Mouse (Mus musculus): ENCODE results near the gene Sos2. TPM values are rescaled to one million over a fixed set of nuclear protein-coding genes. Genes with fewer than 3 reads are reported as not detected.
"Not testable (repeated sequence)": the region's sequence is repeated elsewhere in the genome, so short reads cannot be mapped to it uniquely, and the experiment has no call there.

Gene Sos2
- total RNA-seq, 2 experiments from 2014 or later: 30.4 to 35.3 TPM

DNA sequence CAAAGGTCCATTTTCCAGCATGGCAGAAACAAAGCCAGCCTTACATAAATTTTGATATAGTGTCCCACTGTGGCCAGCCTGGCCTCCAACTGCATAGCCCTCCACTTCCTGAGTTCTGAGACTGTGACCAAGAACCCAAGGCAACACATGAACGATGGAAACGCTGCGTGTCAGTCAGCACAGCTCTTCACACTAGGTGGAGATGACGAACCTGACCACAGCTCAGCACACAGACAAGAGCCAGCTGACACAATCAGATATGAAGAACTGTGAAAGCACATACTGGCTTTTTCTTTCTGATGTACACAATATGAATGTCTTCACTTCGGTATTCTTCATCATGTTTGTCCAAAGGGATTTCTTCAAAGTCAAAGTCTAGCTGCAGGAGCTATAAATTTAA, 102.0 kb downstream of the Sos2 start:
- intact Hi-C loops (cut with DNase I): loop anchor here (5.0 to 10.0 kb wide), 2 partner anchors 118 to 375 kb away; partner anchors contain the start of gene Gm49384
- no peak for DNase-seq

DNA sequence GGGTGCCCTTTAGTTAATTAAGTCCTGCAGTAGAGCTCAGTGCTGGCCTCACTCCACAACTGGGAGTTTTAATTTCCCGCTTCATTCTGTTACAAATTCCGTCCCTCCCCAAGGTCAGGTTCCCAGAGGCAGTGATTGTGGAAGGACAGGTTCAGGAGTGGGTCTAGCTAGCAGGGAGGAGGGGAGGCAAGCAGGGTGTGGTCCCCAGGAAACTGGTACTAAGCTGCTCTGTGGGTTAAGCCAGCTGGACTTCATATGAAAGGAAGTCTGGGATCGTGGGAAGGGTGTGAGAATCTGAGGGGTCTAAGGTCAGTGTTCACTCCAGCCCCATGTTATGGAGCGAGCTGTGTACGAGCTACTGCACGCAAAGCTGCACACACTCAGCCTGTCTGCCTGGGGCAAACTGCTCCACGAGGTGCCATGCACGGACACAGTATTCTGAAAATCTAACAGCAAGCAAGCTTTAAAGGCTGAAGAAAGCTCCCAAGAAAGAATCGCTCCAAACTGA, 105.5 kb downstream of the Sos2 start:
- no peak for DNase-seq

DNA sequence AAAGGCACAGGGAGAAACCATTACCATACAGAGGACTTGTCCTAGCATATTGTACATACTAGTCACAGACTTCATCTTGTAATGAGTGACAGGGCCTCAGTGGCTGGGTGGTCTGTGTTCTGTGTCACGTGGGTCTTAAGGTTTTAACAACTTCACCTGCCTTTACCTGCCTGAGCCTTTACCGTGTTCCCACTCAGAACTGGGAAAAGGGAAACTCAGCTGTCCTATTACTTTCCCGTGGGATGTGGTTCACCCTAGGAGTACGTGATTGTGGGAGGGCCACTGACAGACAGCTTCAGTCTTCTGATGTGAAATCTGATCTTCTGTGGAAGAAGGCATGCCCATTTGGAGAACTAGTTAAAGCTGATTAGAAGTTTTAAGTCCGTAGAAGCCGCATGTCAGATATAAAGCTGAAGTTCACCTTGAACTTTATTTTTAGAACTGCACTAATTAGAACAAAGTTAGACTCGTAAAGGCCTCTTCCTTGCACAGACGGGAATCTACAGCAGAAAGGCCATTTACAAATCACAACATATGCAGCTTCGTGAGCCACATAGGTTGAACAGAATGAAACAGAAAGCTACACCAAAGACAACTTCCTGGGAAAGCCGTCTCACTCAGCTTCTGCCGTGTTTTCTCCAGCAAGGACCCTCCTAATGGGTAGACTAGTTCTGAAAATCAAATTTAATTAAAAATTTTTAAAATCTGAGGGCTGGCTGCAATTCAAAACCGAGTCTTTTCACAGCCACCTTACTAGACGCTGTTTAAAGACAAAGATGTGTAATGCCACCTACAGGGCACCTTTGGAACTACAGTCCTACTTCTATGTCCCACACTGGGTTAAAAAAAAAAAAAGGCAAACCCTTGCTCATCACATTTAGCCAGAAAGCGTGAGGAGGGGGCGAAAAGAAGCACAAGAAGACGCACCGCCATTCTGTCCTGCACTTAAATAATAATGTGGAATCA, 107.5 kb downstream of the Sos2 start:
- DNase-seq: peak; percentile 78 to 89

More for the DNA sequence above, 105.5 kb downstream of the Sos2 start:
- intact Hi-C loops (cut with DNase I): no loop called here

DNA sequence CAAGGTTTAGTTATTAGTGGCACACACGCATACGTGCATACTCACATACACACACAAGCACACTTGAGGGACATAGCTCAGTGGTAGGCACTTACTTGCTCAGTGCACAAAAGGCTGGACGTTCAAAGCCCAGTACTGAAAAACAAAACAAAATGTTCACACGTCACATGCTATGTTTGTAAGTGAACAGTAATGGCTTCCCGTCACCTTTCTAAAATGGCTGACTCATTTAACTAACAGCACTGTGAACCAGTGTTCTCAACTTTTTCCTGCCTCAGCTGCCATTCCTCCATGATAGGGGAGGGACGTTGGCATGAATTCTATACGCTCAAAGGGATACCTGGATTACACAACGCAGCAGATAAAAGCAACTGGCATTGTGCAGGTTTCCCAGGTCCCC, 108.4 kb downstream of the Sos2 start:
- DNase-seq: no peak
- intact Hi-C loops (cut with DNase I): loop anchor here (2.0 kb wide), 1 partner anchor 70 kb away; no protein-coding TSS in a partner anchor

More for the DNA sequence above, 107.5 kb downstream of the Sos2 start:
- intact Hi-C loops (cut with DNase I): loop anchor here (2.0 kb wide), 2 partner anchors 71 to 201 kb away; partner anchors contain the start of genes Arf6 and Gm9887

DNA sequence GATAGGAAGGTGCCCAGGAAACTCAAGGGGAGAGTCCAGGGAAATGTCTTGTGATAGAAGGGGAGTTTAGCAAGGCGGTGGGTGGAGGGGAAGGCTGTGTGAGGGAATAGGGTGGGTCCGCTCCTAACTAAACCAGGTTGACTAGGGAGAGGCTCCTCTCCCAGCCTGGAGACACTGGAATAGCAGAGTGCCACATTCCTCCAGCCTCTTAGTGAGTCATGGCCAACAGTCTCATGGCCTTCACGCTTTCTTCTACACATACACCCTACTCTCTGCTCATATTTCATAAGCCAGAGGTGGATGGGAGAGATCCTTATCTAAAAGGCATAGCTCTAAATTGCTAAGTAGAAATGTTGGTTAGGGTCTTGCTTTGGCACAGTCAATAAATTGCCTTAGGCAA, 111.7 kb downstream of the Sos2 start:
- DNase-seq: no peak
- intact Hi-C loops (cut with DNase I): no loop called here

DNA sequence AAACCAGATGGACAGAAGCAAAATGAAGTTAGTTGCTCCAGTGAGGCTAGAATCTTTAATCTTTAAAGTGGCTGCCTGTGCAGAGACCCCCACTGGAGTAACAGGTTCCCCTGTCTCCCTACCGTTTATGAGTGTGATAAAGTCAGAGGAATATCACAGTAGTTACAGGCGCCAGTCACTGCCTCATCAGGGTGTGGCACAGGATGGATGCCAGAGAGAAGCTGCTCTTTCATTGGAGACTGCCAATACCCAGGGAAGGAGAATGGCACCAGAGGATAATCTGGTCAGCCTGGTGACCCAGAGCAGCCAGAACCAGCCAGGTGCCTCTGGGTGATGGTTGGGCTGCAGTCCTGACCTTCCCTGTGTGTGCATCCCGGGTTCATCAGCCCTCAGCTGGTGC, 113.4 kb downstream of the Sos2 start:
- DNase-seq: no peak
- intact Hi-C loops (cut with DNase I): no loop called here

DNA sequence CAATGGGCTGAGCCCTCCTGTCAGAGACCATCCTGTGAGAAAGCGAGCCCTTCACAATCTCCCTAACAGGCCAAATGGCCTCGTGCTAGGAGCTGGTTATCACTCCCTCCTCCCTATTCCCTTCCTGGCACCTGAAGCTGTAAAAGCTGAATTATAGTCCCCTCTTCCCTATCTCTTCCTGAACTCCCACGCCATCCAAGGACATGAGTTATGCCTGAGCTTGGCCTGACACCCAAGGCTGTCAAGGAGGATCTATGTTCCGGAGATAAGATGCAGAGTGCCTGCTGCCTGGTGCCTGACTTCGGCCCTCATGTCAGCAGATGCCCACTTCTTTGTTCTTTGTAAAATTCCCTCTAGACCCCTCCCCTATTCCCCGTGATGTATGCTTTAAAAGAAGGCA, 120.6 kb downstream of the Sos2 start:
- intact Hi-C loops (cut with DNase I); DNase-seq: not testable (repeated sequence)

DNA sequence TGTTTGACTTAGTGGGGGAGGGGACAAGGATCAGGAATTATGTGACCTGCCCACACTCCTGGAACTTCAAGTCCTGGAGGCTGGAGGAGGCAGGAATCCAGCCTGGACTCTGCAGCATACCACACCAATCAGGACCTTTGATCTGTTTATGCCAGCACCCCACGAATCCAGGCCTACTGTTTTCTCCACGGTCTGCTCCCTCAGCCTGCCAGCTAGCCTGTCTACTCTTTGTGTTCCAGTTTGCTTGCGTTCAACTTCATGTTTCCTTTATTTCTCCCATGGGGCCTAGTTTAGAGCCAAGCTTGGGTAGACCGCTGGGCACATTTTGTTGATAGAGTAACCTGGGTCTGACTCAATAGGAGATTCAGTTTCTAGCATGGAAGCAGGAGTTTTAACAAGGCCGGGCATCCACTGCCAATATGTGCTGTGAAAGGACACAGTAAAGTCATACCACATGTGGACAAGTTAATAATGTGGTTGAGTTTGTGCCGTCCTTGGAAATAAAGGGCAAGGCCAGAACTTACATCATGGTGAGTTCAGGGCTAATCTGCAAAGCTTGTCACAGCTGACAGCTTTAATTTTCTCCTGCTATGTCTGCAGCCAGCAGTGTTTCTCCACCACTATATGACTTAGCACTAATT, 125.3 kb downstream of the Sos2 start:
- intact Hi-C loops (cut with DNase I): no loop called here
- DNase-seq: no peak

DNA sequence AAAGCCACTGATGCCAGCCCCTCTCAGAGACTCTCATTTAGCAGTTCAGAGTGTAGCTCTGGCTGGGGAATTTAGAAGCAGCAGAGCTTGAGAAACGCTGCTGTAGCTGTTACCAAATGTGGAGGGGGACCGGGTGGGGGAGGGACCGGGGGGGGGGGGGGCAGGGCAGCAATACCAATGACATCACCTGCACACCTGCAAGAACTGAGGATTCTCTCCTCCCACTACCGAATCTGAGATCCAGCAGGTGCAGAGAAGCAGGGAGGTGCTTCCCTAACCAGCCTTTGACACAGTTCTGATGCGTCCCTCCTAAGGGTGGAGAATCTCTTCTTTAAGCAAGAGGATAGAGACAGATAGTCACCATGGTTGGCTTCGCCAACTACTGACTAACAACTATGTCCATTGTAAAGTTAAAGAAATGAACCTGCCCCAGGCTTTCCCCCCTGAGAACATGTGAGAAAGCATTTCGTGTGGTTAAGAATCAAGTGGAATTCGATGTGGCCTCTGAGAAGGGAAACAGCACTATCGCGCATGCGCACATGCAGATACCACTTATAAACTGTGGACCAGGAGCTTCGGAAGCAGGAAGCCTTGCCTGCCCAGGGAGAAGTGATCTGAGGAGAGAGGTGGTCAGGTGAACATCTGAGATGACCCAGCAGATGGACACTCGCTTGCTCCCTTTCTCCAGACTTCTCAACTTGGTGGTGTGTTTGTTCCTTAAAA, 136.0 kb downstream of the Sos2 start:
- DNase-seq: no peak
- intact Hi-C loops (cut with DNase I): no loop called here

DNA sequence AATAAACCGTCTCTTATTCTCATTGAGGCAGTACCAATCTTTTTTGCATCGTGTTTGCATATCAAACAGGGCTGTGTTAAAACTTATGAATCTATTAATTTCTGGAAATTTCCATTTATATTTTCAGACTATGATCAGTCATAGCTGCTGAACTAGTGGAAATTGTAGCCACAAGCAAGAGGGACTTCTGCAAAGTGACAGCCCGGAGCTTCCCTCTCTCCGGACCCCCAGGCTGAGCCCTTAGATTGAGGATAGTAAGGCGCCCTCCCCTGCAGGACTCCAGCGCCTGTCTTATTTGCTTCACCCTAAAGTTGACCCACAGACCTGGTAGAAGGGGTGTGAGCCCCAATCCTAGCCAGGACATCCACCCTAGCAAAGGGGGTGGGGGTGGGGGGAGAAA, 136.7 kb downstream of the Sos2 start:
- DNase-seq: no peak
- intact Hi-C loops (cut with DNase I): no loop called here

DNA sequence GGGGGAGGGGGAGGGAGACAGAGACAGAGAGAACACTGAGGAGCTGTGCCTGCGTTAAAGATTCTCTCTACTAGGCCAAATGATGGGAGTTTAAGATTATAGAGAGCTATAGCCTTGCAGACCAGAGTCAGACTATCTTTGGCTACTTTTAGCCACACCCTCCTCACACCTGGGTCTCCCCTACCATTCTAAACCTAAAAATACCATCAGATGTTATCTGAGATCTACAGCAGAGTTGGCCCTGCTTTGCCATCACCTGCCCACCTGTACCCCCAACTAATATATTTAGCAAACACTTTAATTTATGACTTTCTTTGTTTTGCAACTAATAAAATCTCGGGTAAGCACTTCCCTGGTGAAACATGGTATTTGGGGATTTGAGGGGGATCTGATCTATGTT, 137.1 kb downstream of the Sos2 start:
- DNase-seq: no peak
- intact Hi-C loops (cut with DNase I): no loop called here

DNA sequence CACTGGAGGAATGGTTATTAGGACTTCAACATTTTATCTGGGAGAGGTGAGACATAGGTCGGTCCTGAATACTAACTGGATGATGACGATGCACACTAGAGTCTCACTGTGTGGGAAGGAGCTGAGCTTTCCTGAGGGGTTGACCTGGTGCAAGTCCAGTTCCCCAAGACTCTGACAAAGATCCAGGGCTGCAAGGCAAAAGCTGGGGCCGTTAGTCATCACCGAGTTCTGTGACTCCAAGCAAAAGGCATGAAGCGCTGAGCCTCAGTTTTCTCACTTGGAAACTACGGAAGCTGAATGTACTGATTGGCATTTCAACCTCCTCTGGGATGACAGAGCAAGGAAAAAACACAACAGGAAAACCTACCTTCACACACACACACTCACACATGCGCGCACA, 139.3 kb downstream of the Sos2 start:
- intact Hi-C loops (cut with DNase I): no loop called here
- no peak for DNase-seq

DNA sequence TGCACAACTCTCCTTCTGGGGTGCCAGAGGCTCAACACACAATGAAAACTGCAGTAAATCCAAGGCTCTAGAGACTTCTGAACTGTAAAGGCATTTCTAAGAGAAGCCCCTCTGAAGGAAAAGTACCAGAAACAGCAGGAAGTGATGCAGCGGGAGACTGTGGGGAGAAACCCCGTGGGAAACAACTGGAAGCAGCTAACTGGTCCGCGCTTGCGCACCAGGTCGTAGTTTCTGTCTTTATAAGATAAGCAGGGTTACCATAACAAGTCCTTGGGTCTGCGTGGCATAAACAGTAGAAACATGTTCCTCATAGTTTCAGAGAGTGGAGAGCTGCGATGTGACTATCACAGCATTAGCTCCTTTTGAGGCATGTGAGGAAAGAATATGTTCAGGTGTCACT, 140.0 kb downstream of the Sos2 start:
- peak in 1 of 2 experiments; percentile 26 for DNase-seq
- intact Hi-C loops (cut with DNase I): no loop called here

DNA sequence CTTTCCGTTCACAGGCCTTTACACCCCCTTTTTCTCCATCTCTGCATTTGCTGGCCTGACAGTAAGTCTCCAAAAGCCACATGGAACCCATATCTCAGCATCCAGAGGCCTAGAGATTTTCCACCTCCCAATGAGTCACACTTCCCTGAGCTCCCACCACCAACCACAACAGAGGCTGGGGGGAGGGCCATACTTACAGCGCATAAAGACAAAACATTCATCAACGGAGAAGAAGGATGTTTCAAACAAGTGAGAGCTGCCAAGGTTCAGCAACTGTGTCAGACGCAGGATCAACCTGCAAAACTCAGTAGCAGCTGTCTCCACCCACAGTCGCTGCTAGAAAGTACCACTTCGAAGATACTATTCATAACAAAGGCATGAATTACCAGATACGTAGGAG, 142.3 kb downstream of the Sos2 start:
- intact Hi-C loops (cut with DNase I): no loop called here
- DNase-seq: no peak

DNA sequence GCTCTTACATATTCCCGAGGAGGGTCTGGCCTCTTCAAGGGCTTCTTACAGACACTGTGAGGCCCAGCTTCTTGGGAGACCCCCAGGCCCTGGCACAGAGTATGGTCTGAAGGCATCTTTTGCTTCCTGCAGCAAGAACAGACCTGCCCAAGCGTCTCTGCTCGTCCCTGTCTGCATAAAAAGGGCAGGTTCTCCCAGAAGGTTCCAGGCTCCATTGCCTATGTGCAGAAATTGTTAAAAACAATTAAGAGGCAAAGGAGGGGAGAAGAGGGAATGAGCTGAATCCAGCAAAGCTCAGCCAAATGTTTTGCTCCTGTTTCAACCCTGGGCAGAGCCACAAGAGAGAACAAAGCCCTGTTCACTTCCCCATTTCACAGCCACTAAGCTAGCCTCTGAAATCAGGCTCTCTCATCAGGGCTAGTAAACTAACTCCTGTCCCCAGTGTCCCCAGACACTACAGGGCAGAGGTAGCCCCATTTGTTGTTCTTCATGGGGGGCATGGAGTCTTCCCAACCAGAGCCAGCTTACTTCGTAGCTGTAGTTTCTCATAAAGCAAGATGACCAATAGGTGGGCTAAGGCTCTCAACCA, 143.2 kb downstream of the Sos2 start:
- intact Hi-C loops (cut with DNase I): no loop called here
- DNase-seq: peak in 1 of 2 experiments; percentile 27

DNA sequence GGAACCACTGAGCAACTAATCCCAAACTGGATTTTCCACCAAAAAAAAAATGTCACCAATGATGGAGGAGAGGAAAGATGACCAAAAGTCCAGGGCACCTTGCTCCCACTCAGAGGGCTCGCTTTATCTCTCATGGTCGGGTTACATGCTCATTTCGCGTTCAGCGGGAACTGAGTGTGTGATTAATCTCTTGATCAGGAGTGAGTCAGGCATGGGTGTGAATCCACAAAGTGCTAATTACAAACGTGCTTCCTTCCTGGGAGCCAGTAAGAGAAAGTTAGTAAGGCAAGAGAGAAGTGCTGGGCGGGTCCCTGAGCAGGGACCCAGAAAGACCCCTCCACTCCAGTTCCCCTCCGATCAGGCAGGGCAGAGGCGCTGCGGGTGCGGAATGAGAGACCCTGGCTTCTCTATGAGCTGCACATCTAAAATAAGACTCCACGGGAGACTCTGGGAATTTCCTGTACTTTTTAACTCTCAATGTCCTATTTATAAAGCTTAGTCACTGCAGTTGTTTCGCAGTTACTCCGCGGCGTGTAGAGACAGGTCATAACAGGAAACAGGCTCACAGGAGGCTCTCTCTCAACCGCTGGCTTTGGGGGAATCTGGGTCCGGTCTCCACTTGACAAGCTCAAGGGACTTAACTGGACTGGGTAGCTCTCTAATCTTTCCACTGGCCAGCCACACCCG, 143.8 kb downstream of the Sos2 start:
- DNase-seq: peak; percentile 53 to 60
- intact Hi-C loops (cut with DNase I): loop anchor here (2.0 kb wide), 1 partner anchor 35 kb away; no protein-coding TSS in a partner anchor

DNA sequence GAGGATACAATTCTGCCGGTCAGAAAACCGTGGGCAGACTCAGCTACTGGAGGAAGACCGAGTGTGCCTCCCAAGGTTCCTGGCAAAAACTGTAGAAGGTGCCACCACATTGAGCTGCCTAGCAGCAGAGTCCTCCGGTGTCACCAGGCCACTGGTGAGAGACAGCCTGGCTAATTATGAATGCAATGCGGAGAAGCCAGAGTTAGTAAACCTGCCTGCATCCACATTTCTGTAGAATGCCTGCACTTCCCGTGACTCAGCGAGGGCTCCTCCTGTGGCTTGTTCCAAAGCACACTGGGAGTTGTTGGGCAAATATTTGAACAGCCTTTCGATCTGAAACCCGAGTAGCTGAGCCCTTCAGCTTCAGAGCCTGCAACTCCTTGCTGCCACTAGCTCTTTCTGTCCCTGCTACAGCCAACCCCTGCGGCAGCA, 144.4 kb downstream of the Sos2 start:
- DNase-seq: peak in 1 of 2 experiments; percentile 49
- intact Hi-C loops (cut with DNase I): loop anchor here (2.0 kb wide), 1 partner anchor 34 kb away; no protein-coding TSS in a partner anchor

DNA sequence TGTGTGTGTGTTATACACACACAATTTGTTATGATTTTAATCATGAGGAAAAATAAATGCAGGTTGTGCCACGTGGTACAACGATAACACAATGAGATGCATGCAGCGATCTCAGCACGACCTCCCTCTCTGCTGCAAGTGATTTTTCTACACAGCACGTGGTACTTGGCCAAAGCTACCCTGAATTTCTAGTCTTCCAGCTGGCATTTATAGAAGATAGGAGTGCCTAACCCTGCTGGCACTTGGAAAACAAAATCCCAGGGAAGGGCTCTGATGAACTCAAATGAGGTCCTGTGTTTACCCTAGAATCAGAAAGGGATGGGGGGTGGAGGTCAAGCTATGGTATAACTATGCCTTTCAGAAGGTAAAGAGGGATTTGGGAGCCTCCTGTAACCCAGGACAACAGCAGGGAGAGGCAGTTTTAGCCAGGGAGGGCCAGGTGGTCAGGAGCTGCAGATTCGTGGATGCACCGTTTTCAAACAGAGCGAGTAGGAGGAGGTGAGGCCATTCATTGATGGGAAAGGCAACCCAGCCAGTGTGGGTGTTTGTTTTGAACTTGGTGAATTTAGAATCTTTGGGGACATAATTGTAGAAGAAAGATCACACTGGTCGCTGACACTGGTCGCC, 144.9 kb downstream of the Sos2 start:
- no peak for DNase-seq
- intact Hi-C loops (cut with DNase I): loop anchor here (2.0 kb wide), 1 partner anchor 34 kb away; no protein-coding TSS in a partner anchor
